8 mouse cellular contexts compared by ENCODE assay signal in genomic region chr4:126103057-126103581, GRCm38 (mm10). TPM values are rescaled to one million over a fixed set of nuclear protein-coding genes. Genes with fewer than 3 reads are reported as not detected.
DNase-seq lines count a peak whose midpoint lies in the region; ATAC-seq lines count a peak whose summit lies in the region.

No protein-coding gene starts in this region.

- peak; percentile 66 for ATAC-seq in inflammation-experienced regulatory T-cells, adult 6 months
- peak; percentile 80 for ATAC-seq in megakaryocyte progenitor cell, adult 5-6 weeks (replicated peaks; ENCODE audit: poor library complexity)

- intact Hi-C loops in left cerebral cortex, postnatal 10 days (cut with DNase I) = no loop called here

- DNase-seq in adipocyte (ENCODE audit: low spot score) = peak; percentile 98
- DNase-seq in embryo, embryonic 10 days (ENCODE audit: low spot score) = peak; percentile 84
- DNase-seq in gastrocnemius, postnatal 10 days = peak; percentile 87
- DNase-seq in left cerebral cortex, postnatal 10 days (ENCODE audit: extremely low spot score in 1 of 2, low spot score in 2 of 2) = peak; percentile 74 to 92
- DNase-seq in right cerebral cortex, postnatal 10 days (ENCODE audit: low spot score in 2 of 2) = peak; percentile 84 to 89
- DNase-seq in urinary bladder, postnatal 14 days (ENCODE audit: low spot score) = peak; percentile 95

RNA-seq across cellular contexts. Expression of gene Stk40, which starts 0.6 kb away (rescaled TPM):
- total RNA-seq in gastrocnemius, postnatal 10 days (2021) = 10 to 100 TPM; 28.8 to 39.5 TPM
- 10 to 100 TPM; 11.0 to 27.7 (median 16.5) TPM for polyA plus RNA-seq in inflammation-experienced regulatory T-cells, adult 6 months (2017; shearing (Covaris generic))
- 10 to 100 TPM; 18.6 to 25.9 TPM for total RNA-seq in left cerebral cortex, postnatal 10 days (2021)
- 6.5 and 7.3 TPM in 2 replicates for total RNA-seq in megakaryocyte progenitor cell, adult 5-6 weeks (2015)
- total RNA-seq in megakaryocyte progenitor cell, adult 5-6 weeks (2017) = 5.9 and 6.0 TPM in 2 replicates

RNA-seq across cellular contexts. Expression of gene Lsm10, which starts 6.7 kb away (rescaled TPM):
- total RNA-seq in gastrocnemius, postnatal 10 days (2021) = 10 to 100 TPM in 1 of 2 experiments, 1 to 10 TPM in 1; 8.0 to 10.8 TPM
- 10 to 100 TPM; 55.6 to 76.5 (median 73.4) TPM for polyA plus RNA-seq in inflammation-experienced regulatory T-cells, adult 6 months (2017; shearing (Covaris generic))
- 10 to 100 TPM; 16.2 to 16.8 TPM for total RNA-seq in left cerebral cortex, postnatal 10 days (2021)
- 20.4 and 25.1 TPM in 2 replicates for total RNA-seq in megakaryocyte progenitor cell, adult 5-6 weeks (2015)
- 14.7 and 15.9 TPM in 2 replicates for total RNA-seq in megakaryocyte progenitor cell, adult 5-6 weeks (2017)

RNA-seq across cellular contexts. Expression of gene Eva1b, which starts 44.4 kb away (rescaled TPM):
- 10 to 100 TPM; 20.0 to 25.5 TPM for total RNA-seq in gastrocnemius, postnatal 10 days (2021)
- polyA plus RNA-seq in inflammation-experienced regulatory T-cells, adult 6 months (2017; shearing (Covaris generic)) = 10 to 100 TPM in 2 of 3 experiments, 1 to 10 TPM in 1; 8.5 to 14.5 (median 11.7) TPM
- 1 to 10 TPM; 6.8 to 8.0 TPM for total RNA-seq in left cerebral cortex, postnatal 10 days (2021)
- total RNA-seq in megakaryocyte progenitor cell, adult 5-6 weeks (2015) = 0.12 and 0.94 TPM in 2 replicates
- 1.7 TPM in 1 of 2 replicates, not detected in the other for total RNA-seq in megakaryocyte progenitor cell, adult 5-6 weeks (2017)

RNA-seq across cellular contexts. Expression of gene Oscp1, which starts 44.8 kb away (rescaled TPM):
- total RNA-seq in gastrocnemius, postnatal 10 days (2021) = 1 to 10 TPM; 2.9 to 3.5 TPM
- polyA plus RNA-seq in inflammation-experienced regulatory T-cells, adult 6 months (2017; shearing (Covaris generic)) = under 1 TPM; 0.24 to 0.66 (median 0.26) TPM
- 10 to 100 TPM; 54.4 to 57.0 TPM for total RNA-seq in left cerebral cortex, postnatal 10 days (2021)
- total RNA-seq in megakaryocyte progenitor cell, adult 5-6 weeks (2015) = 13.5 and 15.5 TPM in 2 replicates
- total RNA-seq in megakaryocyte progenitor cell, adult 5-6 weeks (2017) = 20.3 and 31.9 TPM in 2 replicates

RNA-seq across cellular contexts. Expression of gene Mrps15, which starts 56.4 kb away (rescaled TPM):
- total RNA-seq in gastrocnemius, postnatal 10 days (2021) = 10 to 100 TPM; 59.0 to 61.2 TPM
- 10 to 100 TPM; 56.3 to 65.7 (median 64.4) TPM for polyA plus RNA-seq in inflammation-experienced regulatory T-cells, adult 6 months (2017; shearing (Covaris generic))
- 10 to 100 TPM; 52.8 to 54.8 TPM for total RNA-seq in left cerebral cortex, postnatal 10 days (2021)
- total RNA-seq in megakaryocyte progenitor cell, adult 5-6 weeks (2015) = 196 and 200 TPM in 2 replicates
- 76.1 and 90.5 TPM in 2 replicates for total RNA-seq in megakaryocyte progenitor cell, adult 5-6 weeks (2017)

Comparison
In these comparisons a context has a peak if more than half of its experiments do, and no peak if none do; other contexts are left out.
1. Peak in every context shown above with its lines: DNase-seq and ATAC-seq.